Comparison of ENCODE assay signal across 15 mouse cellular contexts in the genomic region with DNA sequence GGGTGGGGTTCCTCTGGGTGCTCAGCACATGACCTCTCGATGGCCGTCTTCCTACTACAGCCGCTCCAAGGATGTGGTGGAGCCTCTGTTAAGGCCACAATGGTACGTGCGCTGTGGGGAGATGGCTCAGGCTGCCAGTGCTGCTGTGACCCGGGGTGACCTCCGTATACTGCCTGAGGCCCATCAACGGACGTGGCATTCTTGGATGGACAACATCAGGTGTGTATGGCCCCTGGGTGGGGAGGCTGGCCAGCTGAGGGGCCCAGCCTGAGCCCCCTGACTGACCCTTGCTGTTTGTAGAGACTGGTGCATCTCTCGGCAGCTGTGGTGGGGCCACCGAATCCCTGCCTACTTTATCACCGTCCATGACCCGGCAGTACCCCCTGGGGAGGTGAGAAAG. TPM values are rescaled to one million over a fixed set of nuclear protein-coding genes. Genes with fewer than 3 reads are reported as not detected.
"Had no signal": no experiment of that assay in that cellular context is flagged by ENCODE, and none has a peak within 500 bp of the region (broad histone marks: within the 10 kb centered on the region; RNA-seq: fewer than 3 reads in every experiment).

No protein-coding gene starts in this region.

- ATAC-seq: midbrain, embryonic 15.5 days had no signal

- DNase-seq: kidney, adult 18-20 months; liver, embryonic 13.5 days; lung, adult 18-20 months; lung, postnatal 4 days; right cerebral cortex, postnatal 14 days; thymus, adult 2 months; thymus, postnatal 25 days had no signal

- H3K27me3 ChIP-seq: limb, embryonic 13.5 days; liver, embryonic 13.5 days; megakaryocyte, embryonic 14.5 days; midbrain, embryonic 15.5 days; neural tube, embryonic 13.5 days; stomach, embryonic 15.5 days had no signal

- H3K4me2 ChIP-seq: limb, embryonic 13.5 days; liver, embryonic 13.5 days; midbrain, embryonic 11.5 days; midbrain, embryonic 15.5 days; neural tube, embryonic 13.5 days; stomach, embryonic 15.5 days had no signal

- H3K4me3 ChIP-seq: layer of hippocampus, adult 2 months; limb, embryonic 13.5 days; liver, embryonic 13.5 days; megakaryocyte, embryonic 14.5 days; midbrain, embryonic 15.5 days; neural tube, embryonic 13.5 days; stomach, embryonic 15.5 days had no signal

RNA-seq across cellular contexts. Expression of gene Vwa7, which starts 3.9 kb away (rescaled TPM):
- total RNA-seq: monocyte, adult 5-6 weeks had no signal

RNA-seq across cellular contexts. Expression of gene Sapcd1, which starts 15.4 kb away (rescaled TPM):
- total RNA-seq: monocyte, adult 5-6 weeks had no signal
